Mouse (Mus musculus) liver, adult 10 weeks (tissue): ENCODE measurements around the gene Ddit4l. TPM values are rescaled to one million over a fixed set of nuclear protein-coding genes. Genes with fewer than 3 reads are reported as not detected.

Source experiments
- polyA plus RNA-seq: library from polyadenylated mRNA; stranded (reverse); fragments of 350-450 nt; fragmentation: Illumina TruSeq; extraction: RNeasy Lipid Tissue Mini Kit (QIAGEN cat#74804); gene quantifications from one replicate; pipeline ENCODE4 v1.2.3, GENCODE M21; 2014; ENCODE audit warnings: low read depth, low replicate concordance

The Ddit4l gene
- polyA plus RNA-seq = 3.1 TPM

GRCm38 (mm10) chr3:137621312-137621711 lies at the start of gene Ddit4l:
TSS of gene Ddit4l (plus strand) at chr3:137621612.

GRCm38 (mm10) chr3:137671224-137671623 lies 49.8 kb downstream of the Ddit4l start, which contains the start of gene Gm21962:
TSS of gene Gm21962 (plus strand) at chr3:137671524.

Other genes starting within 250 kb of the Ddit4l start
- not detected for gene Gm21962, start 49.9 kb downstream of the Ddit4l start, polyA plus RNA-seq
- 129 TPM for gene H2afz, start 242.9 kb downstream of the Ddit4l start, polyA plus RNA-seq
- 10.4 TPM for gene Dnajb14, start 246.1 kb downstream of the Ddit4l start, polyA plus RNA-seq